Comparison of ENCODE assay signal across 24 mouse cellular contexts in genomic region chr8:48274566-48274965, GRCm38 (mm10).
A peak's percentile ranks its signal among the peaks of the same experiment; 100 is the strongest.
DNase-seq lines count a peak whose midpoint lies in the region; ATAC-seq and TF ChIP-seq lines count a peak whose summit lies in the region.
"Had no signal": no experiment of that assay in that cellular context is flagged by ENCODE, and none has a peak within 500 bp of the region (broad histone marks: within the 10 kb centered on the region; RNA-seq: fewer than 3 reads in every experiment).

No protein-coding gene starts in this region.

- H3K36me3 ChIP-seq in forebrain, embryonic 14.5 days (ENCODE audit: control insufficient read depth, insufficient read depth, low read length), result peaks cover 26% of the 10 kb centered on the region
- peaks cover 15% of the 10 kb centered on the region for H3K36me3 ChIP-seq in forebrain, embryonic 15.5 days
- H3K36me3 ChIP-seq in E14TG2a.4 (ENCODE audit: insufficient read depth, low read length), result peaks cover 19% of the 10 kb centered on the region
- H3K36me3 ChIP-seq in kidney, adult 2 months (ENCODE audit: control insufficient read depth, insufficient read depth, low read length), result no peaks in the 10 kb centered on the region

- H3K9me3 ChIP-seq in forebrain, embryonic 14.5 days (replicated peaks; ENCODE audit: control insufficient read depth, low read length), result peaks cover 8% of the 10 kb centered on the region
- H3K9me3 ChIP-seq in forebrain, embryonic 15.5 days, result no peaks in the 10 kb centered on the region
- H3K9me3 ChIP-seq in E14TG2a.4 (ENCODE audit: low read length), result no peaks in the 10 kb centered on the region
- H3K9me3 ChIP-seq: limb, embryonic 12.5 days; liver, embryonic 15.5 days had no signal

- TF ChIP-seq POLR2A in kidney, adult 2 months (IDR thresholded peaks at IDR 0.05; ENCODE audit: low read depth, low read length), result no peak

- WGBS in forebrain, embryonic 14.5 days, result 72% methylated on average over 11 of the region's 11 CpGs
- 69% methylated on average over 11 of the region's 11 CpGs for WGBS in forebrain, embryonic 15.5 days
- 93% methylated on average over 11 of the region's 11 CpGs for WGBS in kidney, adult 2 months

- H3K27ac ChIP-seq in forebrain, embryonic 14.5 days (ENCODE audit: low read depth, low read length), result no peak overlapping the region
- no peak overlapping the region for H3K27ac ChIP-seq in forebrain, embryonic 15.5 days (replicated peaks)
- peak overlapping the region; percentile 32; the same call in 1 of the 2 replicates for H3K27ac ChIP-seq in layer of hippocampus, adult 2 months
- no peak overlapping the region for H3K27ac ChIP-seq in kidney, adult 2 months (ENCODE audit: insufficient read depth, low read depth, low read length)
- H3K27ac ChIP-seq: hindbrain, embryonic 12.5 days; limb, embryonic 12.5 days; liver, embryonic 15.5 days had no signal

- H3K4me2 ChIP-seq in forebrain, embryonic 14.5 days (ENCODE audit: low read length), result no peak overlapping the region
- H3K4me2 ChIP-seq in forebrain, embryonic 15.5 days (replicated peaks), result no peak overlapping the region
- H3K4me2 ChIP-seq: hindbrain, embryonic 12.5 days; limb, embryonic 12.5 days; liver, embryonic 15.5 days; lung, embryonic 14.5 days had no signal

- no peak overlapping the region for H3K9ac ChIP-seq in forebrain, embryonic 14.5 days (ENCODE audit: low read length)
- H3K9ac ChIP-seq in forebrain, embryonic 15.5 days (replicated peaks), result no peak overlapping the region
- H3K9ac ChIP-seq: hindbrain, embryonic 12.5 days; limb, embryonic 12.5 days; liver, embryonic 15.5 days; lung, embryonic 14.5 days had no signal

- no peak overlapping the region for H3K4me3 ChIP-seq in forebrain, embryonic 14.5 days (ENCODE audit: low read depth, low read length)
- no peak overlapping the region for H3K4me3 ChIP-seq in forebrain, embryonic 15.5 days
- H3K4me3 ChIP-seq in layer of hippocampus, adult 2 months, result no peak overlapping the region
- H3K4me3 ChIP-seq in E14TG2a.4 (replicated peaks; ENCODE audit: low read length), result peak overlapping the region; percentile 14; the same call in 1 of the 2 replicates
- H3K4me3 ChIP-seq in kidney, adult 2 months (ENCODE audit: insufficient read depth, low read depth, low read length), result no peak overlapping the region
- H3K4me3 ChIP-seq: hindbrain, embryonic 12.5 days; left cerebral cortex, adult 2 months; limb, embryonic 12.5 days; liver, embryonic 15.5 days had no signal

- no peak for ATAC-seq in forebrain, embryonic 14.5 days
- ATAC-seq in forebrain, embryonic 15.5 days (replicated peaks), result no peak
- ATAC-seq: activated CD4-positive, CD25-positive, alpha-beta regulatory T cell, adult 4 months; intestine, postnatal 0 days had no signal

- no peaks in the 10 kb centered on the region for H3K27me3 ChIP-seq in forebrain, embryonic 14.5 days (replicated peaks; ENCODE audit: control insufficient read depth, insufficient read depth, low read length)
- H3K27me3 ChIP-seq in forebrain, embryonic 15.5 days, result no peaks in the 10 kb centered on the region
- no peaks in the 10 kb centered on the region for H3K27me3 ChIP-seq in E14TG2a.4 (ENCODE audit: insufficient read depth, low read length)
- H3K27me3 ChIP-seq in kidney, adult 2 months (replicated peaks; ENCODE audit: control insufficient read depth, insufficient read depth, low read length), result no peaks in the 10 kb centered on the region
- H3K27me3 ChIP-seq: hindbrain, embryonic 12.5 days; limb, embryonic 12.5 days; liver, embryonic 15.5 days had no signal

- no peak for TF ChIP-seq CTCF in layer of hippocampus, adult 2 months (conservative IDR thresholded peaks at IDR 0.05)
- no peak for TF ChIP-seq CTCF in E14TG2a.4 (conservative IDR thresholded peaks at IDR 0.05; ENCODE audit: low read length)
- TF ChIP-seq CTCF in kidney, adult 2 months (conservative IDR thresholded peaks at IDR 0.05; ENCODE audit: insufficient read depth, insufficient read length, low read depth, low read length), result no peak

- peaks cover 2% of the 10 kb centered on the region; the same call in 1 of the 2 replicates for H3K4me1 ChIP-seq in forebrain, embryonic 14.5 days (ENCODE audit: control insufficient read depth, insufficient read depth, low read length)
- 0 out of 2 replicates have a peak, but pooled peaks cover 5% of the 10 kb centered on the region for H3K4me1 ChIP-seq in forebrain, embryonic 15.5 days
- 0 out of 2 replicates have a peak, but pooled peaks cover 5% of the 10 kb centered on the region for H3K4me1 ChIP-seq in E14TG2a.4 (replicated peaks; ENCODE audit: low read depth, low read length)
- H3K4me1 ChIP-seq in kidney, adult 2 months (ENCODE audit: control insufficient read depth, insufficient read depth, low read length), result no peaks in the 10 kb centered on the region
- H3K4me1 ChIP-seq: hindbrain, embryonic 12.5 days; limb, embryonic 12.5 days; liver, embryonic 15.5 days had no signal

- DNase-seq in forebrain, embryonic 14.5 days (ENCODE audit: low spot score), result peak; percentile 39
- DNase-seq in layer of hippocampus, adult 2 months (ENCODE audit: low spot score in 2 of 2), result no peak
- no peak for DNase-seq in layer of hippocampus, adult 18-20 months (ENCODE audit: low spot score in 2 of 2)
- DNase-seq in brain, adult 2 months (ENCODE audit: low read depth, low spot score), result peak; percentile 25
- no peak for DNase-seq in right cerebral cortex, postnatal 14 days
- DNase-seq in kidney, adult 2 months, result no peak
- DNase-seq: adrenal gland, adult 2 months; adrenal gland, postnatal 36 days; cerebellum, adult 8-10 months; cerebellum, postnatal 25 days; gastrocnemius, postnatal 10 days; heart, postnatal 14 days; kidney, postnatal 14 days; lung, embryonic 14.5 days; lung, postnatal 14 days; spleen, adult 18-20 months had no signal

Comparison
In these comparisons a context has a peak if more than half of its experiments do, and no peak if none do; other contexts are left out.
1. DNase-seq: peak in forebrain, embryonic 14.5 days (single experiment) and brain, adult 2 months (single experiment); none in layer of hippocampus, adult 2 months (0 of 2), layer of hippocampus, adult 18-20 months (0 of 2), right cerebral cortex, postnatal 14 days (single experiment) and kidney, adult 2 months (single experiment).